Mouse (Mus musculus) heart, embryonic 15.5 days (tissue): ENCODE measurements around the gene Fbxo11. TPM values are rescaled to one million over a fixed set of nuclear protein-coding genes. Genes with fewer than 3 reads are reported as not detected.

Experiments
- ATAC-seq: fragments of 200-750 bp; cut with Nextera tagmentation; replicated peaks from 2 replicates; pipeline ENCODE4 v1.8.0; 2017; ENCODE audit warnings: low read depth, moderate TSS enrichment; ENCODE audit not compliant: insufficient number of reproducible peaks, insufficient read depth, low FRiP score
- H3K27ac ChIP-seq: fragments of 300-500 bp; sonication (generic); 2 replicates; pipeline ENCODE4 v1.5.1; 2015; ENCODE audit warnings: mild to moderate bottlenecking, inconsistent platforms
- H3K27me3 ChIP-seq: fragments of 300-500 bp; sonication (generic); 2 replicates; pipeline ENCODE4 v1.6.1; 2015; ENCODE audit warnings: inconsistent platforms
- H3K36me3 ChIP-seq: fragments of 300-500 bp; sonication (generic); 2 replicates; pipeline ENCODE4 v1.6.1; 2015; ENCODE audit warnings: mild to moderate bottlenecking, inconsistent platforms
- H3K4me1 ChIP-seq: fragments of 300-500 bp; sonication (generic); replicated peaks from 2 replicates; pipeline ENCODE4 v1.6.1; 2015; ENCODE audit warnings: inconsistent platforms
- H3K4me2 ChIP-seq: fragments of 300-500 bp; sonication (generic); 2 replicates; pipeline ENCODE4 v1.6.1; 2015; ENCODE audit warnings: inconsistent platforms, mild to moderate bottlenecking, moderate library complexity
- H3K4me3 ChIP-seq: fragments of 300-500 bp; sonication (generic); 2 replicates; pipeline ENCODE4 v1.5.1; 2015; ENCODE audit warnings: mild to moderate bottlenecking, inconsistent platforms
- H3K9ac ChIP-seq: fragments of 300-500 bp; sonication (generic); 2 replicates; pipeline ENCODE4 v1.6.1; 2015; ENCODE audit warnings: mild to moderate bottlenecking, inconsistent platforms
- H3K9me3 ChIP-seq: fragments of 300-500 bp; sonication (generic); replicated peaks from 2 replicates; pipeline ENCODE4 v1.6.1; 2016; ENCODE audit warnings: inconsistent platforms
- WGBS: fragments of 180-500 bp; shearing (Covaris S2); methylation state at CpG from one replicate; pipeline ENCODE4 v1.1.7; 2015; ENCODE audit warnings: mixed read lengths; 5-methylcytosine and 5-hydroxymethylcytosine counted together
- polyA plus RNA-seq: library from polyadenylated mRNA; unstranded; fragments of >200 nt; fragmentation: Nextera tagmentation; extraction: Ambion mirVana; gene quantifications from 2 replicates; pipeline ENCODE4 v1.2.1, GENCODE M21; 2015

Fbxo11 gene
- polyA plus RNA-seq, result 11.3 and 12.5 TPM in 2 replicates

GRCm38 (mm10) chr17:88065031-88065800, at the start of gene Fbxo11:
TSS of gene Fbxo11 (minus strand) at chr17:88065291.
- peak; percentile 38 for ATAC-seq
- Histone ChIP-seq H3K9me3 (no peaks in the 10 kb centered on the region), H3K4me1 (peaks cover 11% of the 10 kb centered on the region), H3K27ac (peak within 1 kb of the TSS; percentile 100), H3K27me3 (no peaks in the 10 kb centered on the region), H3K9ac (peak within 1 kb of the TSS; percentile 93), H3K4me3 (peak within 1 kb of the TSS; percentile 85), H3K36me3 (no peaks in the 10 kb centered on the region), H3K4me2 (peak within 1 kb of the TSS; percentile 67)
- under 1% methylated on average over 60 of the region's 112 CpGs for WGBS

GRCm38 (mm10) chr17:88113883-88114229, 48.8 kb upstream of the Fbxo11 start:
- ATAC-seq, result no peak
- H3K4me3 ChIP-seq, result no peak overlapping the region
- H3K27me3 ChIP-seq, result no peaks in the 10 kb centered on the region
- no peak overlapping the region for H3K9ac ChIP-seq
- 88% methylated on average over 10 of the region's 10 CpGs for WGBS
- H3K4me1 ChIP-seq, result no peaks in the 10 kb centered on the region
- H3K27ac ChIP-seq, result no peak overlapping the region
- no peak overlapping the region for H3K4me2 ChIP-seq
- no peaks in the 10 kb centered on the region for H3K9me3 ChIP-seq
- no peaks in the 10 kb centered on the region for H3K36me3 ChIP-seq

GRCm38 (mm10) chr17:88113015-88113882, 48.2 kb upstream of the Fbxo11 start:
- H3K4me1 ChIP-seq, result no peaks in the 10 kb centered on the region
- 76% methylated on average over 12 of the region's 12 CpGs for WGBS
- ATAC-seq, result no peak
- H3K4me3 ChIP-seq, result no peak overlapping the region
- H3K27me3 ChIP-seq, result no peaks in the 10 kb centered on the region
- H3K9ac ChIP-seq, result no peak overlapping the region
- no peak overlapping the region for H3K27ac ChIP-seq
- no peaks in the 10 kb centered on the region for H3K9me3 ChIP-seq
- H3K4me2 ChIP-seq, result no peak overlapping the region
- no peaks in the 10 kb centered on the region for H3K36me3 ChIP-seq

GRCm38 (mm10) chr17:88111865-88112645, 47.0 kb upstream of the Fbxo11 start:
- H3K9ac ChIP-seq, result no peak overlapping the region
- no peaks in the 10 kb centered on the region for H3K36me3 ChIP-seq
- H3K4me1 ChIP-seq, result no peaks in the 10 kb centered on the region
- no peak overlapping the region for H3K27ac ChIP-seq
- H3K27me3 ChIP-seq, result no peaks in the 10 kb centered on the region
- ATAC-seq, result no peak
- H3K9me3 ChIP-seq, result no peaks in the 10 kb centered on the region
- 52% methylated on average over 10 of the region's 10 CpGs for whole genome bisulfite sequencing
- no peak overlapping the region for H3K4me3 ChIP-seq
- H3K4me2 ChIP-seq, result no peak overlapping the region

- ATAC-seq, result no peak
- Histone ChIP-seq H3K27me3 (no peaks in the 10 kb centered on the region), H3K27ac (no peak overlapping the region), H3K36me3 (no peaks in the 10 kb centered on the region), H3K9ac (no peak overlapping the region), H3K4me1 (no peaks in the 10 kb centered on the region), H3K4me2 (no peak overlapping the region), H3K4me3 (no peak overlapping the region), H3K9me3 (no peaks in the 10 kb centered on the region)
- WGBS, result 81% methylated on average over 12 of the region's 12 CpGs
Measured at GRCm38 (mm10) chr17:88111081-88111796, 46.1 kb upstream of the Fbxo11 start.

GRCm38 (mm10) chr17:88107708-88108107, 42.6 kb upstream of the Fbxo11 start:
- Histone ChIP-seq H3K27ac (no peak overlapping the region), H3K4me2 (no peak overlapping the region), H3K36me3 (no peaks in the 10 kb centered on the region), H3K9me3 (no peaks in the 10 kb centered on the region), H3K4me3 (no peak overlapping the region), H3K27me3 (no peaks in the 10 kb centered on the region), H3K9ac (no peak overlapping the region), H3K4me1 (no peaks in the 10 kb centered on the region)
- 77% methylated on average over 4 of the region's 4 CpGs for WGBS
- ATAC-seq, result no peak

GRCm38 (mm10) chr17:88106365-88106764, 41.3 kb upstream of the Fbxo11 start:
- Histone ChIP-seq H3K9ac (no peak overlapping the region), H3K27me3 (no peaks in the 10 kb centered on the region), H3K9me3 (no peaks in the 10 kb centered on the region), H3K36me3 (no peaks in the 10 kb centered on the region), H3K27ac (no peak overlapping the region), H3K4me3 (no peak overlapping the region), H3K4me1 (no peaks in the 10 kb centered on the region), H3K4me2 (no peak overlapping the region)
- ATAC-seq, result no peak
- 81% methylated on average over 9 of the region's 9 CpGs for WGBS

- no peaks in the 10 kb centered on the region for H3K4me1 ChIP-seq
- 53% methylated on average over 7 of the region's 7 CpGs for WGBS
- no peak overlapping the region for H3K4me2 ChIP-seq
- no peaks in the 10 kb centered on the region for H3K27me3 ChIP-seq
- no peaks in the 10 kb centered on the region for H3K9me3 ChIP-seq
- H3K4me3 ChIP-seq, result no peak overlapping the region
- ATAC-seq, result no peak
- no peaks in the 10 kb centered on the region for H3K36me3 ChIP-seq
- no peak overlapping the region for H3K27ac ChIP-seq
- no peak overlapping the region for H3K9ac ChIP-seq
Measured at GRCm38 (mm10) chr17:88102597-88102996, 37.5 kb upstream of the Fbxo11 start.

GRCm38 (mm10) chr17:88098181-88098852, 33.2 kb upstream of the Fbxo11 start:
- ATAC-seq, result no peak
- 69% methylated on average over 5 of the region's 9 CpGs for WGBS
- H3K4me2 ChIP-seq, result no peak overlapping the region
- no peaks in the 10 kb centered on the region for H3K9me3 ChIP-seq
- H3K4me1 ChIP-seq, result no peaks in the 10 kb centered on the region
- H3K27me3 ChIP-seq, result no peaks in the 10 kb centered on the region
- no peak overlapping the region for H3K27ac ChIP-seq
- H3K4me3 ChIP-seq, result no peak overlapping the region
- H3K9ac ChIP-seq, result no peak overlapping the region
- H3K36me3 ChIP-seq, result no peaks in the 10 kb centered on the region

GRCm38 (mm10) chr17:88097543-88097942, 32.5 kb upstream of the Fbxo11 start:
- Histone ChIP-seq H3K36me3 (no peaks in the 10 kb centered on the region), H3K4me1 (no peaks in the 10 kb centered on the region), H3K27me3 (no peaks in the 10 kb centered on the region), H3K27ac (no peak overlapping the region), H3K4me3 (no peak overlapping the region), H3K9ac (no peak overlapping the region), H3K9me3 (no peaks in the 10 kb centered on the region), H3K4me2 (no peak overlapping the region)
- 81% methylated on average over 3 of the region's 3 CpGs for WGBS
- ATAC-seq, result no peak
